Mouse (Mus musculus): ENCODE measurements around the gene Acsm1. TPM values are rescaled to one million over a fixed set of nuclear protein-coding genes. Genes with fewer than 3 reads are reported as not detected.
"Not testable (repeated sequence)": the region's sequence is repeated elsewhere in the genome, so short reads cannot be mapped to it uniquely, and the experiment has no call there.

The Acsm1 gene
- polyA plus RNA-seq (2015; fragmentation: Nextera tagmentation; extraction: Ambion mirVana): 13.9 and 17.2 TPM in 2 replicates

DNA sequence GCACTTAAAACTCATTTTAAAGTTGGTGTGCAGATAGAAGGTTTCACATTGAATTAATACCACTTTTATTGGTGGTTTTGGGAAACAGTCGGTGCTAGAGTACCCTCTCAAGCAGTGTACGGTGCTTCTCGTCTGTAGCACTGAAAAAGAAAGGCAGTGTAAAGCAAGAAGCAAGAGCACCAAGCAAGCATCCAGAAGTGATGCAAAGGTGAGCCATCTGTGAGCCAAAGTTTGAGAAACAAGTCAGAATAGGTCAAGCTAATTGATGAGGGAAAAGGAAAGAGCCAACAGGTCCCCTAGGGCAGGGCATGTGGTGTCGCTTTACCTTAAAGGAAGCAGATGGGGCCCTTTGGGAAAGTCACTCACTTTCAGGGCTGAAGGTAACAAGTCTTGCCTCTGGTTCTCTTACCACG, at the start of gene Acsm1:
TSS of gene Acsm1 (plus strand) at position 363 of the 413 bp plus-strand sequence.
- Histone ChIP-seq H3K27me3 (no peaks in the 10 kb centered on the region), H3K9me3 (replicated peaks) (no peaks in the 10 kb centered on the region), H3K4me1 (replicated peaks) (no peaks in the 10 kb centered on the region), H3K9ac (no peak within 1 kb of the TSS), H3K36me3 (replicated peaks) (no peaks in the 10 kb centered on the region), H3K4me2 (no peak within 1 kb of the TSS), H3K4me3 (replicated peaks) (no peak within 1 kb of the TSS), H3K27ac (replicated peaks) (no peak within 1 kb of the TSS)
- WGBS (ENCODE audit: insufficient replicate concordance): 55% methylated on average over 5 of the region's 5 CpGs
- ATAC-seq (ENCODE audit: insufficient read depth): no peak

DNA sequence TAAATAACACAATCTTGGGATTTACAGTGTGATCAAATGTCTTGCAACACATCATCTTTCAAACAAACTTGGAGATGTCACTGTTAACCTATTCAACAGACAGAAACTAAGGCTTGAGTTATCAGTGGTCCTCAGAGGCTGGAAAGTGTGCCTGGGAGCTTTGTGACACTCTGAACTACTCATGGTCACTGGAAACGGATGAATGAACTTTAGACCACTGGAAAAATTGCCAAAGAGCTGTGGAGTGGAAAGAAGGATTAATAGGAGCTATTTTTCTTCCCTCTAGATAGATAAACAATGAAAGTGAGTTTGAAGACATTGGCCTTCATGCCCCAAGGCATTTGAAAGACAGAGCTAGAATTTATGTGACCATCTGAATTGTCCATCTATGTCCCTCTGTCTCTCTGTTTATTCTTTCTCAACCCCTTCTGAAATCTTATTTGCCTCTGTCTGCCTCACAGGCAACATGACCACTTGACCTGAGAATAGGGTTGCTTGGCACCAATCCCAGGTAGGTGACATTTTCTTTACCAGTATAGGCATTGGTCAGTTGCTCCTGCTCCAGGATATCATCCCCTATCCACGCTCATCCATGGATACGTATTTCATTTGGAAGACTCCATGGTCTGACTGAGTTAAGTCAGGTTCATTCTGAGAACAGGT, 46.9 kb upstream of the Acsm1 start:
- H3K9me3 ChIP-seq (replicated peaks): no peaks in the 10 kb centered on the region
- no peaks in the 10 kb centered on the region for H3K27me3 ChIP-seq
- H3K9ac ChIP-seq: no peak overlapping the region
- 53% methylated on average over 3 of the region's 3 CpGs for WGBS (ENCODE audit: insufficient replicate concordance)
- no peak for ATAC-seq (ENCODE audit: insufficient read depth)
- no peak overlapping the region for H3K4me3 ChIP-seq (replicated peaks)
- no peak overlapping the region for H3K4me2 ChIP-seq
- no peaks in the 10 kb centered on the region for H3K36me3 ChIP-seq (replicated peaks)
- no peaks in the 10 kb centered on the region for H3K4me1 ChIP-seq (replicated peaks)
- no peak overlapping the region for H3K27ac ChIP-seq (replicated peaks)

DNA sequence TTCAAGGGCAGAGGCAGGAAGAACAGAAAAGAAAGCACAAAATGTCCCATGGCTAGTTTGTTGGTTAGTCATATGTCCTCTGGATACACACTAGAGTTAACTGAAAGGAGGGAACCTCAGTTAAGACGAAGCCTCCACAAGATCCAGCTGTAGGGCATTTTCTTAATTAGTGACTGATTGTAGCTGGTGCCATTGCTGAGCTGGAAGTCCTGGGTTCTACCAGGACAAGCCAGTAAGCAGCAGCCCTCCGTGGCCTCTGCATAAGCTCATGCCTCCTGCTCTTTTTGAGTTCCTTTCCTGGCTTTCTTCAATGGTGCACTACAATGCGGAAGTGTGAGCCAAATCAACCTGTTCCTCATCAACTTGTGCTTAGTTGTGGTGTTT, 46.4 kb upstream of the Acsm1 start:
- Histone ChIP-seq H3K27me3 (no peaks in the 10 kb centered on the region), H3K27ac (replicated peaks) (no peak overlapping the region), H3K9me3 (replicated peaks) (no peaks in the 10 kb centered on the region), H3K4me3 (replicated peaks) (no peak overlapping the region), H3K9ac (no peak overlapping the region), H3K36me3 (replicated peaks) (no peaks in the 10 kb centered on the region), H3K4me2 (no peak overlapping the region), H3K4me1 (replicated peaks) (no peaks in the 10 kb centered on the region)
- ATAC-seq (ENCODE audit: insufficient read depth): no peak
- 58% methylated on average over 3 of the region's 3 CpGs for WGBS (ENCODE audit: insufficient replicate concordance)

DNA sequence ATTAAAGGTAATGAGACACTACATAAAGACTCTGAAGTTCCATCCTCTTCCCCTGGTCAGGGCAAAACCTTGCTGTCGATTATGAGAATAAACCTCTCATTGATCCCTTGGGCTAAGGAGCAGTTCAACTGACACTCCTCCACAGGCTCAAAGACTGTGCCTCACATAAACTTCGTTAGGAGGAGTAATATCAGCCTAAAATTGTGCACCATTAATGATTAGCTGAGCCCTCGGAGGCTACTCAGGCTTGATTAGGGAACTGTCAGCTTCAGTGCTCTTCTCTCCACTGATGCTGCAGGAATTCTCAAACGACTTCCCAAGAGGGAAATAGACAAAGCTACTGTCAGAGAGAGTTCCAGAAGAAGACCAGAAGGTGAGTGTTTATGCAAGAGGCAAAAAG, 45.4 kb upstream of the Acsm1 start:
- no peaks in the 10 kb centered on the region for H3K36me3 ChIP-seq (replicated peaks)
- no peaks in the 10 kb centered on the region for H3K4me1 ChIP-seq (replicated peaks)
- no peaks in the 10 kb centered on the region for H3K9me3 ChIP-seq (replicated peaks)
- no peak overlapping the region for H3K4me2 ChIP-seq
- ATAC-seq (ENCODE audit: insufficient read depth): no peak
- H3K9ac ChIP-seq: no peak overlapping the region
- no peak overlapping the region for H3K4me3 ChIP-seq (replicated peaks)
- no peak overlapping the region for H3K27ac ChIP-seq (replicated peaks)
- no peaks in the 10 kb centered on the region for H3K27me3 ChIP-seq
- 36% methylated on average over 4 of the region's 4 CpGs for WGBS (ENCODE audit: insufficient replicate concordance)

DNA sequence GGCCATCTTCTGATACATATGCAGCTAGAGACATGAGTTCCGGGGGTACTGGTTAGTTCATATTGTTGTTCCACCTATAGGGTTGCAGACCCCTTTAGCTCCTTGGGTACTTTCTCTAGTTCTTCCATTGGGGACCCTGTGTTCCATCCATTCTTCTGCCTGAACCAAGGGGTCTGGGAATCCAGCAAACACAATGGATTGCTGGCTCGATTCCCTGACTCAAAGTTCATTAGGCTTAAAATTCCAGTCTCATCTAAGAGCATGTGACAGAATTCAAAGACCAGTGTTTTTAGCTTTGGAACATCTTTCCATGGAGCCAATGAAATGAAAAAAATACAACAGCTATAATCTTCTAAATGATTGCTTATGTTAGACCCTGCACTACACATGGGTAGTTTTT, 44.4 kb upstream of the Acsm1 start:
- not testable (repeated sequence) for H3K27ac ChIP-seq (replicated peaks); H3K9ac ChIP-seq; H3K27me3 ChIP-seq; ATAC-seq (ENCODE audit: insufficient read depth); H3K4me1 ChIP-seq (replicated peaks); H3K4me3 ChIP-seq (replicated peaks); H3K9me3 ChIP-seq (replicated peaks); H3K4me2 ChIP-seq; H3K36me3 ChIP-seq (replicated peaks)
- 63% methylated on average over 2 of the region's 2 CpGs for WGBS (ENCODE audit: insufficient replicate concordance)

DNA sequence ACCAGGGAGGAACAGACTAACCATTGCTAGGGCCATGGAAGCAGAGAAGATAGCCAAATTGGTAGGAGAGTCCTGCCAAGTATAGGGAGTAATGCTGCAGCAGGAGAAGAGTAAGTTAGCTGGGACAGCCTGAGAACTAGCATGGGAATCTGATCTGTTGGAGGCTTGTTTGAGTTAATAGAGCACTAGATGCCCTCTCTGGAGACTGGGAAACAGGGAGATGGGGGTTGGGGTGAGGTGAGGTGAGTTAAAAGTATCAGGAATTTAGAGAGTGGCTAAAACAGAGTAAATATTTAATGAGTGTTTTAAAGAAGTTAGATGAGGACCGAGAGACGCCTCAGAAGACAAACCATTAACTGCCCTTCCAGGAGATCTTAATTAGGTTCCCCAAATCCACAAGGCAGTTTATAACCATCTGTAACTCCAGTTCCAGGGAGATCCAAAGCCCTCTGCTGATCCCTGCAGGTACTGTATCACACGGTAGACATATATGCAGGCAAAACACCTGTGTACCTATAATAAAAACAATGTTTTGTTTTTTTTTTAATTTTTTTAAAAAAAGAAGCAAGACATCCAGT, 12.2 kb upstream of the Acsm1 start:
- Histone ChIP-seq H3K9ac (no peak overlapping the region), H3K27me3 (no peaks in the 10 kb centered on the region), H3K4me3 (replicated peaks) (no peak overlapping the region), H3K36me3 (replicated peaks) (no peaks in the 10 kb centered on the region), H3K27ac (replicated peaks) (no peak overlapping the region), H3K4me2 (no peak overlapping the region), H3K4me1 (replicated peaks) (no peaks in the 10 kb centered on the region), H3K9me3 (replicated peaks) (no peaks in the 10 kb centered on the region)
- ATAC-seq (ENCODE audit: insufficient read depth): no peak
- 51% methylated on average over 3 of the region's 3 CpGs for WGBS (ENCODE audit: insufficient replicate concordance)

DNA sequence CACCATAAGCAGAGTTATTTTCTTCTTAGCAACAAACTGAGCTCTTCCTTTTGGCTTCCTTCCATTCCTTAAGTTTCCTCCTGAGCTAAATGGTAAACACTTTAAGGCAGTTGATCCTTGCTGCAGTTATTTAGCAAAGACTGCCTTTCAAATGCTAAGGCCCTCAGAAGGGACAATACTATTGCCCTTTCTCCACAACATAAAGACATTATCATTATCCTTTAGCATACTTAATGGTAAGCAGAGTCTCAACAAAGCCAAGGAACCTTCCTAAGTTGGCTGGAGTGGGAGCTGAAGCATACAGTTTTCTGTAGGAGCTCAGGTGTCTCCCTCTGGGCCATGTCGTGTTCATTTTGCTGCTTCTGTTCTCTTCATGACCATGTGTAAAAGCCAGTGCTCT, 11.5 kb upstream of the Acsm1 start:
- 17% methylated on average over 1 of the region's 1 CpGs for WGBS (ENCODE audit: insufficient replicate concordance)
- no peak overlapping the region for H3K4me3 ChIP-seq (replicated peaks)
- no peak overlapping the region for H3K27ac ChIP-seq (replicated peaks)
- H3K27me3 ChIP-seq: no peaks in the 10 kb centered on the region
- no peak for ATAC-seq (ENCODE audit: insufficient read depth)
- no peaks in the 10 kb centered on the region for H3K9me3 ChIP-seq (replicated peaks)
- no peaks in the 10 kb centered on the region for H3K4me1 ChIP-seq (replicated peaks)
- no peak overlapping the region for H3K4me2 ChIP-seq
- no peak overlapping the region for H3K9ac ChIP-seq
- no peaks in the 10 kb centered on the region for H3K36me3 ChIP-seq (replicated peaks)

DNA sequence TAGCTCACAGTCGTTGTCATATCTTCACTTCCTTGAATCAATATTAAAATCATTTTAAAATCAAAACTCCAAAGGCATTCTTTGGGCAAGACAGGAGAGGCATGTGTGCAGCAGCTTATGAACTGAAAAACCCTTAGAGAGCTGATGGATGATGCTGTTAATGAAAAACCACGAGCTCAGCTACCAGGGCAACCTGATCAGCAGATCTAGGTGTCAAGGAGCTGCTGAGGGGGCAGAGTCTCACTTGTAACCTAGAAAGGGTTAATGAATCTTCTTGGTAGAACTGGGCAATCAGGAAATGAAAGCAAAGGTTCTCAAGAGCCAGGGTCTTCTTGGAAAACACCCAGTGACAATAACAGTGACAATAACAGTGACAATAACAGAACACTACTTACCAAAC, 10.3 kb upstream of the Acsm1 start:
- H3K27ac ChIP-seq (replicated peaks): no peak overlapping the region
- H3K36me3 ChIP-seq (replicated peaks): no peaks in the 10 kb centered on the region
- H3K4me2 ChIP-seq: no peak overlapping the region
- WGBS (ENCODE audit: insufficient replicate concordance): 32% methylated on average over 2 of the region's 2 CpGs
- H3K4me1 ChIP-seq (replicated peaks): no peaks in the 10 kb centered on the region
- H3K27me3 ChIP-seq: no peaks in the 10 kb centered on the region
- no peak for ATAC-seq (ENCODE audit: insufficient read depth)
- H3K9ac ChIP-seq: no peak overlapping the region
- H3K4me3 ChIP-seq (replicated peaks): no peak overlapping the region
- H3K9me3 ChIP-seq (replicated peaks): no peaks in the 10 kb centered on the region

DNA sequence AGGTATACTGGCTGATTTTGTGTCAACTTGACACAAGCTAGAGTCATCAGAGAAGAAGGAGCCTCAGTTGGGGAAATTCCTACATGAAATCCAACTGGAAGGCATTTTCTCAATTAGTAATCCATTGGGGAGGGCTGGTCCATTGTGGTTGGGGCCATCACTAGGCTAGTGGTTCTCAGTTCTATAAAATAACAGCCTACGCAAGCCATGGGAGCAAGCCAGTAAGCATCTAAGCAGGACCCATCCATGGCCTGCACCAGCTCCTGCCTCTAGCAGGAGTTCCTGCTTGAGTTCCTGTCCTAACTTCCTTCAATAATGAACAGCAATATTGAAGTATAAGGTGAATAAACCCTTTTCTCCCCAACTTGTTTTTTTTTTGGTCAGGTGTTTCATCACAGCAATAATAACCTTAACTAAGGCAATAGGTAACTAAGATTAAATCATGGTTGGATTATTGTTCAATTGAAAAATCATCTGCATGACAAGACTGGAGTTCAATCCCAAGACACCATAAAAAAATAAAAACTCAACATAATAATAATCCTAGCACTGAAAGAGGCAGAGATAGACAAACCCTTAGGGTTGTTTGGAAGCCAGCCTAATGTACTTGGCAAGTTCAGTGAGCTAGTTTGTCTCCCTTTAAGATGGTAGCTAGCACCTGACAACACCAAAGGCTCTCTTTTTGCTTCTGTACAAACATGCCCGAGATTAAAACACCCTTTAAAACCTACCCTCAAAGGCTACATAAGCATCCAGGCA, 5.5 kb upstream of the Acsm1 start:
- no peaks in the 10 kb centered on the region for H3K9me3 ChIP-seq (replicated peaks)
- WGBS (ENCODE audit: insufficient replicate concordance): 67% methylated on average over 2 of the region's 2 CpGs
- no peak overlapping the region for H3K27ac ChIP-seq (replicated peaks)
- H3K4me1 ChIP-seq (replicated peaks): no peaks in the 10 kb centered on the region
- no peak for ATAC-seq (ENCODE audit: insufficient read depth)
- no peak overlapping the region for H3K4me3 ChIP-seq (replicated peaks)
- H3K9ac ChIP-seq: no peak overlapping the region
- no peaks in the 10 kb centered on the region for H3K36me3 ChIP-seq (replicated peaks)
- no peaks in the 10 kb centered on the region for H3K27me3 ChIP-seq
- H3K4me2 ChIP-seq: no peak overlapping the region

DNA sequence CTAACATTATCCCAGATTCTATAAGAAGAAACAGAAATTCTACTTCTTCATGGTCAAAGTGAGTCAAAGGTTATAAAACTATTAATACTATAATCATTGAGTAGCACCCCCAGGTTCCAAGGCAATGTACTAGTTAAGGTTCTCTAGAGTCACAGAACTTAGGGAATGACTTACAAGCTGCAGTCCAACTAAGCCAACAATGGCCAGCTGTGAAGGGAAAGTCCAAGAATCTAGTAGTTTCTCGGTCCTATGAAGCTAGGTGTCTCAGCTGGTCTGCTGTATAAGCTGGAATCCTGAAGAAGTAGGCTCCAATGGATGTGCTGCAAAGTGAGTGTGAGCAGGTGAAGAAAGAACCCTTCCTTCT, 4.9 kb upstream of the Acsm1 start:
- H3K27me3 ChIP-seq: no peaks in the 10 kb centered on the region
- 40% methylated on average over 1 of the region's 1 CpGs for WGBS (ENCODE audit: insufficient replicate concordance)
- no peaks in the 10 kb centered on the region for H3K4me1 ChIP-seq (replicated peaks)
- H3K4me2 ChIP-seq: no peak overlapping the region
- no peak overlapping the region for H3K27ac ChIP-seq (replicated peaks)
- no peaks in the 10 kb centered on the region for H3K36me3 ChIP-seq (replicated peaks)
- no peak overlapping the region for H3K9ac ChIP-seq
- H3K9me3 ChIP-seq (replicated peaks): no peaks in the 10 kb centered on the region
- ATAC-seq (ENCODE audit: insufficient read depth): no peak
- H3K4me3 ChIP-seq (replicated peaks): no peak overlapping the region

DNA sequence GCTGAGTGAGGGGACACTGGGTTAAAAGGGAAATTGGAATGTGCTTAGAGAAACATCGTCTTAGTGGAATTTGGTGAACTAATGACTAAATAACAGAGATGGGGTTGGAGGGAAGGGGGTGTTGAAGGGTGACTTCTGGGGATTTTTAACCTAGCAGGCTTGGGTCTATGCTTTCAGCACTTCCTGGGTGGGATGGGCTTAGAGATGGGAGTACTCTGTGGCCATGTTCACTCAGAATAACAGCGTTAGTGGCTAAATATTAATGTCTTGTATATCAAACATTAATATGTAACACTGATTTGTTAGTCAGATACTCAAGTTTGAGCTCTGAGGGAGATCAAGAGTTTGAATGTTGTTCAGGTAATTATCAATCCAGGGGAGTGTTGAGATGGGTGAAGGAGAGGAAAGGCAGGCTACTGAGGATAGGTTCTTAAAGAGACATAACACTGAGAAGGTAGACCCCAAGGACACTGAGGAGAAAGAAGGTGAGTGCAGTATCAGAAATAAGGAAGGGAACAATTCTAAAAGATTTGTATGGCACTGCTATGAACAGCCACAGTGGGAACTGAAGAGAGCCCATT, 1.8 kb upstream of the Acsm1 start:
- no peak for ATAC-seq (ENCODE audit: insufficient read depth)
- Histone ChIP-seq H3K9ac (no peak overlapping the region), H3K4me3 (replicated peaks) (no peak overlapping the region), H3K27me3 (no peaks in the 10 kb centered on the region), H3K4me1 (replicated peaks) (no peaks in the 10 kb centered on the region), H3K36me3 (replicated peaks) (no peaks in the 10 kb centered on the region), H3K4me2 (no peak overlapping the region), H3K27ac (replicated peaks) (no peak overlapping the region), H3K9me3 (replicated peaks) (no peaks in the 10 kb centered on the region)
- 59% methylated on average over 2 of the region's 2 CpGs for WGBS (ENCODE audit: insufficient replicate concordance)

All from liver, embryonic 15.5 days (tissue).